Mouse (Mus musculus) embryonic facial prominence, embryonic 14.5 days (tissue): ENCODE data around the gene Vasn. TPM values are rescaled to one million over a fixed set of nuclear protein-coding genes. Genes with fewer than 3 reads are reported as not detected.

Source experiments
- ATAC-seq: fragments of 200-750 bp; cut with Nextera tagmentation; 2 replicates; pipeline ENCODE4 v1.8.0; 2017; ENCODE audit warnings: low read depth, moderate number of reproducible peaks, moderate TSS enrichment
- DNase-seq: peaks from one replicate; pipeline ENCODE4 v3.0.0-alpha.2; 2015; ENCODE audit warnings: low spot score
- H3K27ac ChIP-seq: fragments of 300-500 bp; sonication (generic); replicated peaks from 2 replicates; pipeline ENCODE4 v1.5.1; 2014; ENCODE audit warnings: low read depth, mild to moderate bottlenecking, low read length, moderate library complexity
- H3K27me3 ChIP-seq: fragments of 300-500 bp; sonication (generic); replicated peaks from 2 replicates; pipeline ENCODE4 v1.6.1; 2014; ENCODE audit warnings: low read length; ENCODE audit not compliant: control insufficient read depth, insufficient read depth
- H3K36me3 ChIP-seq: fragments of 300-500 bp; sonication (generic); 2 replicates; pipeline ENCODE4 v1.6.1; 2014; ENCODE audit warnings: low read length, mixed read lengths; ENCODE audit not compliant: control insufficient read depth, insufficient read depth
- H3K4me1 ChIP-seq: fragments of 300-500 bp; sonication (generic); 2 replicates; pipeline ENCODE4 v1.6.1; 2014; ENCODE audit warnings: antibody characterized with exemption, low read length; ENCODE audit not compliant: control insufficient read depth, insufficient read depth
- H3K4me2 ChIP-seq: fragments of 300-500 bp; sonication (generic); 2 replicates; pipeline ENCODE4 v1.6.1; 2014; ENCODE audit warnings: low read depth, mild to moderate bottlenecking, low read length, moderate library complexity, mixed read lengths
- H3K4me3 ChIP-seq: fragments of 300-500 bp; sonication (generic); 2 replicates; pipeline ENCODE4 v1.5.1; 2014; ENCODE audit warnings: low read depth, mild to moderate bottlenecking, low read length
- H3K9ac ChIP-seq: fragments of 300-500 bp; sonication (generic); 2 replicates; pipeline ENCODE4 v1.6.1; 2014; ENCODE audit warnings: low read depth, mild to moderate bottlenecking, low read length, moderate library complexity, mixed read lengths
- H3K9me3 ChIP-seq: fragments of 300-500 bp; sonication (generic); 2 replicates; pipeline ENCODE4 v1.6.1; 2016; ENCODE audit warnings: low read length; ENCODE audit not compliant: control insufficient read depth
- WGBS: fragments of 180-500 bp; shearing (Covaris S2); extraction: QIAGEN DNeasy Blood & Tissue Kit; methylation state at CpG from one replicate; pipeline ENCODE4 v1.1.7; 2014; 5-methylcytosine and 5-hydroxymethylcytosine counted together
- polyA plus RNA-seq: library from polyadenylated mRNA; unstranded; fragments of >200 nt; fragmentation: Nextera tagmentation; extraction: Ambion mirVana; gene quantifications from 2 replicates; pipeline ENCODE4 v1.2.1, GENCODE M21; 2014

Gene Vasn
- polyA plus RNA-seq, 1 experiment from 2014 or later, result 32.4 TPM

GRCm38 (mm10) chr16:4658781-4659245 is 19.1 kb downstream of the Vasn start:
- peak; percentile 93 for DNase-seq
- peak overlapping the region; percentile 35; the same call in 1 of the 2 replicates for H3K9ac ChIP-seq
- H3K4me3 ChIP-seq, result no peak overlapping the region
- no peaks in the 10 kb centered on the region for H3K9me3 ChIP-seq
- peaks cover 37% of the 10 kb centered on the region for H3K4me1 ChIP-seq
- no peaks in the 10 kb centered on the region for H3K27me3 ChIP-seq
- peak; percentile 88 for ATAC-seq
- H3K27ac ChIP-seq, result peak overlapping the region; percentile 94
- H3K4me2 ChIP-seq, result peak overlapping the region; percentile 33
- peaks cover 14% of the 10 kb centered on the region; the same call in 1 of the 2 replicates for H3K36me3 ChIP-seq
- WGBS, result 11% methylated on average over 10 of the region's 11 CpGs

GRCm38 (mm10) chr16:4659326-4659725 is 19.6 kb downstream of the Vasn start:
- peak; percentile 0; the same call in 1 of the 2 replicates for ATAC-seq
- H3K4me1 ChIP-seq, result peaks cover 37% of the 10 kb centered on the region
- DNase-seq, result no peak
- WGBS, result 32% methylated on average over 2 of the region's 2 CpGs
- H3K4me2 ChIP-seq, result peak overlapping the region; percentile 33; the same call in 1 of the 2 replicates
- peak overlapping the region; percentile 94 for H3K27ac ChIP-seq
- no peaks in the 10 kb centered on the region for H3K9me3 ChIP-seq
- no peak overlapping the region for H3K4me3 ChIP-seq
- peak overlapping the region; percentile 45 for H3K9ac ChIP-seq
- peaks cover 14% of the 10 kb centered on the region; the same call in 1 of the 2 replicates for H3K36me3 ChIP-seq
- no peaks in the 10 kb centered on the region for H3K27me3 ChIP-seq

GRCm38 (mm10) chr16:4661605-4662004 is 21.9 kb downstream of the Vasn start:
- Histone ChIP-seq H3K4me1 (peaks cover 22% of the 10 kb centered on the region), H3K36me3 (peaks cover 32% of the 10 kb centered on the region), H3K9me3 (no peaks in the 10 kb centered on the region), H3K4me2 (no peak overlapping the region), H3K27ac (no peak overlapping the region), H3K27me3 (no peaks in the 10 kb centered on the region), H3K4me3 (no peak overlapping the region), H3K9ac (no peak overlapping the region)
- WGBS, result 76% methylated on average over 2 of the region's 2 CpGs
- ATAC-seq (no peak), DNase-seq (no peak)

GRCm38 (mm10) chr16:4663806-4664205 is 24.1 kb downstream of the Vasn start:
- H3K4me2 ChIP-seq, result no peak overlapping the region
- H3K27me3 ChIP-seq, result no peaks in the 10 kb centered on the region
- H3K27ac ChIP-seq, result no peak overlapping the region
- ATAC-seq, result no peak
- H3K4me1 ChIP-seq, result peaks cover 10% of the 10 kb centered on the region
- no peak overlapping the region for H3K4me3 ChIP-seq
- no peaks in the 10 kb centered on the region for H3K9me3 ChIP-seq
- WGBS, result 76% methylated on average over 2 of the region's 2 CpGs
- H3K9ac ChIP-seq, result no peak overlapping the region
- peaks cover 49% of the 10 kb centered on the region for H3K36me3 ChIP-seq
- DNase-seq, result no peak

GRCm38 (mm10) chr16:4665726-4666125 is 26.0 kb downstream of the Vasn start:
- no peaks in the 10 kb centered on the region for H3K9me3 ChIP-seq
- 90% methylated on average over 2 of the region's 2 CpGs for WGBS
- H3K36me3 ChIP-seq, result peaks cover 63% of the 10 kb centered on the region
- no peak overlapping the region for H3K4me2 ChIP-seq
- H3K27me3 ChIP-seq, result no peaks in the 10 kb centered on the region
- no peak overlapping the region for H3K27ac ChIP-seq
- no peak overlapping the region for H3K4me3 ChIP-seq
- no peaks in the 10 kb centered on the region for H3K4me1 ChIP-seq
- ATAC-seq (no peak), DNase-seq (no peak)
- no peak overlapping the region for H3K9ac ChIP-seq

GRCm38 (mm10) chr16:4667190-4667808 is 27.6 kb downstream of the Vasn start:
- peak overlapping the region; percentile 21; the same call in 1 of the 2 replicates for H3K27ac ChIP-seq
- H3K9ac ChIP-seq, result peak overlapping the region; percentile 42; the same call in 1 of the 2 replicates

GRCm38 (mm10) chr16:4670317-4670716 is 30.6 kb downstream of the Vasn start:
- no peak overlapping the region for H3K4me3 ChIP-seq
- no peak for DNase-seq
- H3K4me2 ChIP-seq, result no peak overlapping the region
- H3K9ac ChIP-seq, result no peak overlapping the region
- no peaks in the 10 kb centered on the region for H3K9me3 ChIP-seq
- ATAC-seq, result no peak
- H3K4me1 ChIP-seq, result no peaks in the 10 kb centered on the region
- peaks cover 64% of the 10 kb centered on the region for H3K36me3 ChIP-seq
- 75% methylated on average over 5 of the region's 5 CpGs for WGBS
- no peak overlapping the region for H3K27ac ChIP-seq
- H3K27me3 ChIP-seq, result no peaks in the 10 kb centered on the region

More at GRCm38 (mm10) chr16:4667190-4667808, 27.6 kb downstream of the Vasn start:
- ATAC-seq, result peak; percentile 91
- Histone ChIP-seq H3K4me2 (no peak overlapping the region), H3K27me3 (no peaks in the 10 kb centered on the region), H3K4me1 (no peaks in the 10 kb centered on the region), H3K9me3 (no peaks in the 10 kb centered on the region), H3K36me3 (peaks cover 52% of the 10 kb centered on the region), H3K4me3 (no peak overlapping the region)
- 27% methylated on average over 3 of the region's 3 CpGs for WGBS
- peak; percentile 94 for DNase-seq

GRCm38 (mm10) chr16:4674091-4674490 is 34.4 kb downstream of the Vasn start:
- no peaks in the 10 kb centered on the region for H3K27me3 ChIP-seq
- ATAC-seq (no peak), DNase-seq (no peak)
- no peak overlapping the region for H3K27ac ChIP-seq
- H3K36me3 ChIP-seq, result peaks cover 45% of the 10 kb centered on the region
- H3K4me1 ChIP-seq, result peaks cover 6% of the 10 kb centered on the region; the same call in 1 of the 2 replicates
- H3K9me3 ChIP-seq, result no peaks in the 10 kb centered on the region
- H3K4me2 ChIP-seq, result no peak overlapping the region
- no peak overlapping the region for H3K9ac ChIP-seq
- no peak overlapping the region for H3K4me3 ChIP-seq
- 77% methylated on average over 4 of the region's 4 CpGs for WGBS

GRCm38 (mm10) chr16:4676836-4677235 is 37.1 kb downstream of the Vasn start:
- H3K36me3 ChIP-seq, result peaks cover 34% of the 10 kb centered on the region
- no peak overlapping the region for H3K9ac ChIP-seq
- H3K27me3 ChIP-seq, result no peaks in the 10 kb centered on the region
- H3K4me1 ChIP-seq, result peaks cover 6% of the 10 kb centered on the region; the same call in 1 of the 2 replicates
- no peak for ATAC-seq
- H3K4me3 ChIP-seq, result no peak overlapping the region
- no peak overlapping the region for H3K4me2 ChIP-seq
- no peak overlapping the region for H3K27ac ChIP-seq
- WGBS, result 86% methylated on average over 5 of the region's 5 CpGs
- no peaks in the 10 kb centered on the region for H3K9me3 ChIP-seq
- DNase-seq, result no peak
